Mouse (Mus musculus) thymus, postnatal 4 days (tissue): Measurements from ENCODE around the gene Hip1r.
"Not testable (repeated sequence)": the region's sequence is repeated elsewhere in the genome, so short reads cannot be mapped to it uniquely, and the experiment has no call there.

ENCODE experiments used
- DNase-seq: peaks from one replicate; pipeline ENCODE4 v3.0.0; 2021

Hip1r gene

DNA sequence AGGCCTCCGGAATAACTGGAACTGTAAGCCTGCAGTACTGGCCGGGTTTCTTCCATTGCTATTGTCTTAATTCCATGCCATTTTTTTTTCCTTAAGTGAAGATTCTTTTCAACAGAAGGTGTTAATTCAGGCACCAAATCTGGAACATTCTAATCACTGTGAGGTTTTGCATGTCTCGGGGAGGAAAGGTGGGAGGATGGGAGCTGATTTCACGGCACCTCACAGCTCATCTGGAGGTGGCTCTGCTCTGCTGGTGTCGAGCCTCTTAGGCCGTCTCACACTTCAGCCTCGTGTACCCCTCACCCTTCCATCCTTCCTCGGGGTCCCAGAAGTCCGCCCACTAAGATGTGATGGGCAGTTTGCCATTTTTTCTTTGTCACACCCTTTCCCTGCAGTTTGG, 67.7 kb downstream of the Hip1r start:
- no peak for DNase-seq

DNA sequence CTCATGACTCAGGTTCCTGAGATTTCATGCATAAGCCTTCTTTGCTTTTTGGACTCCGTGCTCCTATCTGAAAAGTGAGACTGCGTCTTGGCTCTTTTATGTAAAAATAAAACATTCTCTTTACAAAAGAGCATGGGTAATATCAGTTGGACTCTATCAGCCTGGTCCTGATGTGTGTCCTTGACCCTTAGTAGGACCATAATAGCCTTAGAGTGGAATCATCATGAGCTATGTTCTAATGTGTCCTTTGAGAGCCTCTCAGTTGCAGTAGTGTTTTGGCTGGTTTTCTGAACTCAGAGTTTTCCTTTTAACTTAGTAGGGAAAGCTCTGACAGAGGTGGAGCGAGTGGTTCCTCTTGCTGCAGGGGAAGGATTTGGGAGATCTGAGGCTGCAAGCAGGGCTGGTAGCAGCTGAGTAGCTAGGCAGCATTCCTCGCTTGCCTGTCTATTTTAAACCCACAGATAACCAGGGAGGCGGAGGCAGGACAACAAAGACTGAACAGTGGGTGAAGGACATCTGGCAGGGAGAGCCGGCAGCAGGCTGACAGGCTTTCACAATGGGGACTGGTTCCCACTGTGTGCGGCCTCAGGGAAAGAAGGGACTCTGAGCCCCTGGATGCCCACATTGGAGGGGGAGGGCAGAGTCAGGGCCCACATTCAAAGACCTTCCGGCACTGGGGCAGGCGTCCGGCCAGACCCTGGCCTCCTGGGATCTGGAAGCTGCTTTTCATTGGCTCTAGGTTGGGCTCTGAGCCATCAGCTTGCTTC, 70.0 kb downstream of the Hip1r start:
- DNase-seq = no peak

DNA sequence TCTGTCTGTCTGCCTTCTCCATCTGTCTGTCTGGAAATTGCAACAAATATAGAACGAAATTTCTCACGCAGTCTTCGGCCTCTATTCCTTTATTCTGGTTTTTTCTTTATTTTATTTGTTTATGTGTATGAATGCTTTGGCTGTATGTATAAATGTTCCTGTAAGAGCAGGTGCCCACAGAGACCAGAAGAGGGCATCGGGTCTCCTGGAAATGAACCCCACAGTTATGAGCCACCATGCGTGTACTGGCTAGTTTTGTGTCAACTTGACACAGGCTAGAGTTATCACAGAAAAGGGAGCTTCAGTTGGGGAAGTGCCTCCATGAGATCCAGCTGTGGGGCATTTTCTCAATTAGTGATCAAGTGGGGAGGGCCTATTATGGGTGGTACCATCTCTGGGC, 70.6 kb downstream of the Hip1r start:
- DNase-seq = no peak

DNA sequence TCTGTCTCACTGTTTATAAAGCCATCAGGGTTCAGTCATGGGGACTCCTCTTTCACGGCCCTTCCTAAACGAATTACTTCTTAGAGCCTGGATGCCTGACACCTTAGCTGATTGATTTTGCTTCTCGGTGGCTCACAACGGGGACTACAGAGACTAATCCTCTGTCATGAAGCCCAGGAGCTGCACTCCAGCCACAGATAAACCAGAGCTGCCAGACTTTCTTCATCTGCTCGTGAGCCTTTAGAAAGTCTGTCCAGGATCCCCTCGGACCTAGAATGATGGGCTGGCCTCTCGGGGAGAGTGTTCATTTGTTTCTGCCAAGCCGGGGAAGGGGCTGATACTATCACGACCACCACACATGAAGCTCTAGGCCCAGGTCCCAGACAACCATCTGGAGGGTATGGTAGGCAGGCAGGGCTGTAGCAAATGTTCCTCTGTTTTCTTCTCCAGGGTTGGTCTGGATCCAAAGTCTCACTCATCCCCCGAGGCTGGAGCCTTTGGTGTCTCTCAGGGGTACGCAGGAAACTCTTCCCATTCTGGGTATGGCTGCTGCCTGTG, 72.1 kb downstream of the Hip1r start:
- no peak for DNase-seq

DNA sequence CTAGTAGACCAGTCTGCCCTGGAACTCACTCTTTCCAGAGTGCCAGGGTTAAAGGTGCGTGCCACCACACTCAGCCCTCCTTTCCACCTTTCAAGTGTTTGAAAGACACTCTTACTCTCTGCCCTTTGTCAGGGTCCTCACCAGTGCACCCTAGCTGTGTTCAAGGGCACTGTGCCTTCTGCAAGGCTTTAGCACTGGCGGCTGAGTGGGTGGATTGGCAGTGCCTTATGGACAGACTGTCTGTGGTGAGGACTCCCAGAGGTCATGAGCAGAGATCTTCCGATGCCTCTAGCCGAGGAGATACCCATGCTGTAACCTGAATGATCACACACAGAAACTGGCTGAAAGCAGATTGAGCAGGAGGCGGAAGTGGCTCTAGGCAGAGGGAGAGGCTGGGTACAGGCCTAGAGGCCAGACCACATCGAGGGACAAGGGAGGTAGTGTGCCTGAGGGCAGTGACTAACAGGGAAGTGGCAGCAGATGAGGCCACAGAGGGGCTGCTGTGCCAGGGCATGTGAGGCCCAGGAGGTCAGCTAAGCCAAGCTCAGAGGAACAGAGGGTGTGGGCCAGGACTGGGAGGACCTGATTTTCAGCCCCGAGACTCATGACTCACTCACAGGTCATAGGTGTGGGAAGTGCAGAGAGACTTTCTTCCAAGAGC, 73.4 kb downstream of the Hip1r start:
- no peak for DNase-seq

DNA sequence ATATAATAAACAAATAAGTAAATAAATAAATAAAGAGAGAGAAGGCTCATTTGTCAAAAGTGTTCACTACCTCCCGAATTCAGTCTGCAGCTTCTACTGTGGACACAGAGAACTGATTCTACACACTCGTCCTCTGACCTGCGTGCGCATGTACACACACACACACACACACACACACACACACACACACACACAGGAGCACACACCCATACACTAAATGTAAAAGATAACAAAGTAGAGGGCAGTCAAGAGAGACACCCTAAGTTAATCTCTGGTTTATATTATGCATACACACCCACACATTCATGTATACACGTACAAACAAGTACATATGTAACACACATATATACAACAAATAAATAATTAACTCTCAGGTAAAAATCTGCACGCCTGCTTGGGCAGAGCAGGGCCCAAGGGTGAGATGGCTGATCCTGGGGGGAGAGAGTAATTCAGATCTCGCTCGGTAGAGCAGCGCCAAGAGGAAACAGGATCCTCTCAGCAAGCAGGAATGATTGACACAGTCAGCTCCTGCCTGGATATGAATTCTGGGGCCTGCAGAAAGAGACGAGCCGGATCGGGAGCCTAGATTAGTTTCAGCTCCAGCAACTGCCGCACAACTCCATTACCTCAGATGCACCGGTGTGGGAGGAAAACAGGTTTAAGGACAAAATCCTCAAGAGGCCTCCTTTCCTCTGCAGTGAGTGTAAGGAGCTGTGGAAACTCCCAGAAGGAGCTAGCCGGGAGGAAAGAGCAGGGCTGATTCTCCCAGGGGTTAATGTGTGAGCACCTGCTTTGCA, 76.0 kb downstream of the Hip1r start:
- DNase-seq = no peak

DNA sequence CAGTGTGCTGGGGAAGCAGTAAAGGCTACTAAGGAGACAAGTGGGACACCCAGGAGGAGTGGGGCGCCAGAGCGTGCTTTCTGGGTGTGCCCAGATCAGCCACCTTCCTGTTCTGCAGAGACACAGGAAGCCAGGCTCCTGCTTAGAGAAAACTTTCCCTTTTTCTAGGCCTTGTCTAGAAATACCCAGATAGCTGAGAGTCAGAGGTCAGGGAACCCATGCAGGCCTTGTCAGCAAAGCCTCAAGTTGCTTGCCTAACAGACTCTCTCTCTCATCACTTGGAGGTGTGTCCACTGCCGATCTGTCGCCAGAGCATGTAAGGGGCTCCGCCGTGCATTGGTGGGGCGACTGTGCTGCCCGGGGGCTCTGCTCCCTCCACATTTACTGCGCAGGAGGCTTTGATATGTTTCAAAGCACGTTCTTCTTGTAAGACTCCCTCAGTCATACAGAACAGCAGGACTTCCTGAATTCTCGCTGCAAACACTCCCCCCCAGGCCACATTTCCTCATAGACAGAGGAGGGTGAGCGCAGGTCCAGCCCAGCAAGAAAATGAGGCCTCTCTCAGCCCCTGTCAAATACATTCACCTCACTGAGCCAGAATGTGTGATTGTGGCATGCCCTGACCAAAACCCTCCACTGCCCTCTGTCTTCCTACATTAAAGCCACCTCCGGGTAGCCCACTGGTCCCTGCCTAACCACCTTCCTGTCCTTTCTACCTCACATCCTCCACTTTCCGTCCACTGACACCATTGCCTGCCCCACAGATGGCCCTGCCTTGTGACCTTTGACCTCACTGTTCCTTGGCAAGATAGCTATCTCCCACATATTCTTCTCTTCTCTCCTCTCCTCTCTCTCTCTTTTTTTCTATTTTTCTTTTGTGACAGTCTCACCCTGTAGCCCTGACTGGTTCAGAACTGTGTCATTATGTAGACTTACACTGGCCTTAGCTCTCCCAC, 76.9 kb downstream of the Hip1r start:
- DNase-seq = peak; percentile 73

DNA sequence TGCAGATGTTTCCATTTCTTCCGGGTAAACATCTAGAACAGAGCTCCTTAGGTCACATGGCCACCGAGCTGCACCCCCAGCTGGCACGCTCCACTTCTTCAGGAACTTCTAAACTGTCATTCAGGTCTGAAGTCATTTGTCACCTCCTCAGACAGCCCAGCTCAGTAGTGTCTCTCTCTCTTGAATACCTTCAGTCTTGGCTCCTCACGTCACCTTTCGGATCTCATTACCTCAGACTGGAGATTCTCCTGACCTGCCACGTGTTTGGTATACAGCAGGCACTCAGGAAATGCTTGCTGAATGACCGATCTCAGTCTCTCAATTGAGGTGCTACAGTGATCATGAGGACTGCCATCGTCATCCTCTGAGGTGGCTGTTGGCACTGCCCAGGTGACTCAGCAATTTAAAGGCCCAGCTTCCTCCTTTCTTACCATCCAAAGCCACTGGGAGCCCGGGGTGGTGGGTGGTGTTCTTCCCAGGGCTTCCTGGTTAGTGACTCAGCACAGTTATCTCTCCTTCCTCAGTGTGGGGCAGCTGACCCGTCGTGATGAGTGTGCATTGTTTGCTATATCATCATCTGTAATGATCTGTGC, 78.6 kb downstream of the Hip1r start:
- DNase-seq = peak; percentile 58

DNA sequence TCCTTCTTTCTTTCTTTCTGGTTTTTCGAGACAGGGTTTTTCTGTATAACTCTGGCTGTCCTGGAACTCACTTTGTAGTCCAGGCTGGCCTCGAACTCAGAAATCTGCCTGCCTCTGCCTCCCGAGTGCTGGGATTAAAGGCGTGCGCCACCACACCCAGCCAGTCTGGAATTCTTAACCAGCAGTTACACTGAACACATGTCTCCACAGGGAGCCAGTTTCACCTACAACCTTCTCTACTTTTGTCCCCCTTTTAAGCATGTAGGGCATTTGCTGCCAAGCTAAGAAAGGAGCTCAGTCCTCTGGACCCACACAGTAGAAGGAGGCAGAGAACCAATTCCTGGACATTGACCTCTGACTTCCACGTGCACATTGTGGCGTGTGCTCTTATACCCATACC, 79.2 kb downstream of the Hip1r start:
- DNase-seq = not testable (repeated sequence)
